Mouse (Mus musculus) MN1 (cell line): ENCODE measurements around the gene Ttc37.

Experiments used
- DNase-seq: peaks from one replicate; pipeline ENCODE4 v3.0.0-alpha.2; 2016; ENCODE audit warnings: low spot score

Gene Ttc37

DNA sequence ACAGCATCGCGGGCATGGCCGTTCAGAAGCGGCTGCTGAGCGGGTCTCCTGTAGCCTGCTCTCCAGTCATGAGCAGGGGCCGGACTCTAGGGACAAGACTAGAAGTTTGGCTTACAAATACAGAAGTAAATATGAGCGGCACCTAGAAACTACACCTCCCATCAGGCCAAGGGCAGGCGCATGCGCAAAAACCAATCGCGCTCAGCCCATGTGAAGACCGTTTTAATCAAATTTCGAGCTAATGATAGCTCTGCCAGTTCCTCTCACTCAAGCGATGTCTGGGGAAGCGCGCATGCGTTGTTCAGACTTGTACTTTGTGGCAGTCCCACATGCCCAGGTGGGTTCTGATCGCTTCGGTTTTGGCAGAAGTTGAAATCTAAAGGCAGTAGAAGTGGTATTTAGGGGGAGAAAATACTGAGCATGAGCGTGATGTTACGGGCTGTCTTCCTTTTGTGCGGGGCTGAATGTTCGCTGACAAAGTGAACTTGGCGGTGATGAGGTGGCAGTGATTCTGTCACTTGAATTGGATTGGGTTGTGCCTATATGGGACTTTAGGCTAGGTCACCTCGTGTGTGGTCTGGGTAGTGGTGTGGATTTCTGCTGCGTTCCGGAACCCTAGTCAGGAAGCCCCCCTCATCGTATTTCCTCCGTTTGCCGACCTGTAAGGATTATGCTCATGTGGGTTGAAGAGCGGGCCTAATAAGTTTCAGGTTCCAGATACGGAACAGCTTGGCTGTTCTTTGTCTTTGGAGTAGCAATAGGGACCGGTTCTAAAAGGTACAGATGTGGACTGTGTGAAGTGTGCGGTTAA lies at the start of gene Ttc37, which contains the start of gene Arsk:
TSS of gene Ttc37 (plus strand) at position 242 of the 811 bp plus-strand sequence.
TSS of gene Arsk (minus strand) at position 168 of the 811 bp plus-strand sequence.
- DNase-seq: peak; percentile 97

DNA sequence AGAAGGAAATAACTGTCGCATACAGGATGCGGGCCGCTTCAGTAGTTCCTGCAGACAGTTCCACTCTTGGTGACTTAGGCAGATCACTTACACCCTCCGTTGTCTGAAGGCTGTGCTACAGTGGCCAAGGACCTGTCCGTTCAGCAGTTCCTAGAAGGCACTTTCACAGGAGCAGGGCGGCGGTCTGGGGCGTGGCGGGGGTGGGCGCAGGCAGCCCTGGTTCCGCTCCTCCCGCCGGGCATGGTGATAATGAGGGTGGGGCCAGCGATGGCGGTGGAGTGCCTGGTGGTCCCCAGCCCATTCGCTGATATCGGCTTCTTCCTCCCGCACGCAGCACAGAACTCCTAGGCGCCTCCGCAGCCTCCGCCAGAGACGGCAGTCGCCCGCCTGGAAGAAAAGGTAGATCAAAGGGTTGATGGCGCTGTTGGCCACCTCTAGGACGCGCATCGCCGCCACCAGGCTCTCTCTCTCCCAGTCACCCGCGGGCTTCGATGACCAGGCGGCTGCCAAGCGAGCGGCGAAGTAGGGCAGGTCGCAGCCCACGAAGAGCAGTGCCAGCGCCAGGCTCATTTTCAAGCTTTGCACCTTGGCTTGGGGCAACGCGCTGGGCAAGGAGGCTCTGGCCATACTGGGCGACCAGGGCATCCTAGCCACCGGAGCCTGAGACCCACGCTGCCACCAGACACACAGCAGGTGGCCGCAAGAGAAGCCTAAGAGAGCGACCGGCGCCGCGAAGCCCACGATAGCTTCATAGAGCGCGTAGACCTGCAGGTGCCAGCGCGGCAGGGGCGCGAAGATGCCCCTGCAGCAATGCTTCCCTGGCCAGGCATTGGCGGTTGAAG lies 42.9 kb upstream of the Ttc37 start:
- DNase-seq: no peak

DNA sequence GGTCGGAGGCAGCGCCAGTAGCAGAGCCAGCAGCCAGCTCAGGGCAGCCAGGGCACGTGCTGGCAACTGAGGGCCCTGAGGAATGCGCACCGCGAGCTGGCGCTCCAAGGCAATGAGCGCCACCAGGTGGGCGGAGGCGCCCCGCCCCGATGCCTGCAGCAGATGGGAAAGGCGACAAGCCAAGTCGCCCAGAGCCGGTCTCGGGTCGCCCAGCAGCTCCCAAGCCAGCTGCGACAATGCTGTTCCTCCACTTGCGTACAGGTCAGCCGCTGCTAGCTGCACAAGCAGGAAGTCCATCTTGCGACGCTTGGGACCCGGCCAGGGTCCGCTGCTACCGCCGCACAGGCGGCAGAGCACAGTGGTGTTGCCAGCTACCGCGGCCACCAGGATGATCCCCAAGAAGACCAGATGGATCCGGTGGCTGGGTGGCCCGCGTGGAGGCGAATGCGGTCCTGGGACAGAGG lies 42.2 kb upstream of the Ttc37 start:
- DNase-seq: peak; percentile 42

DNA sequence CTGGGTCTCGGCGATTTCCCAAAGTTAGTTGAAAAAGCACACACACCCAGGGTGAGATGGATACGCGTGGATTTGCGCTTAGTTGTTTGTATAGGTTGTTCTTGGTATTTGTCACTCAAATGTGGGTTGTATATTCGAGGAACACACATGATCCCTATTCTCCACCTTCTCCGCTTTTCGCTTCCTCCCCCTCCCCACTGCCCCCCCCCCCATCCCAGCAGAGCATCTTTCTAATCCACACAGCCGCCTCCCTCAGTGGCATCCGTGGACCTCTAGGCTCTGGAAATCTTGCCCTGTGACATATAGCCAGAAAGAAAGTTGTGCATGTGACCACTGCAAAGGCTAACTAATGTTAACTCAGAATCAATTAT lies 41.7 kb upstream of the Ttc37 start, which contains the start of gene Gpr150:
TSS of gene Gpr150 (minus strand) at position 101 of the 371 bp plus-strand sequence.
- no peak for DNase-seq

DNA sequence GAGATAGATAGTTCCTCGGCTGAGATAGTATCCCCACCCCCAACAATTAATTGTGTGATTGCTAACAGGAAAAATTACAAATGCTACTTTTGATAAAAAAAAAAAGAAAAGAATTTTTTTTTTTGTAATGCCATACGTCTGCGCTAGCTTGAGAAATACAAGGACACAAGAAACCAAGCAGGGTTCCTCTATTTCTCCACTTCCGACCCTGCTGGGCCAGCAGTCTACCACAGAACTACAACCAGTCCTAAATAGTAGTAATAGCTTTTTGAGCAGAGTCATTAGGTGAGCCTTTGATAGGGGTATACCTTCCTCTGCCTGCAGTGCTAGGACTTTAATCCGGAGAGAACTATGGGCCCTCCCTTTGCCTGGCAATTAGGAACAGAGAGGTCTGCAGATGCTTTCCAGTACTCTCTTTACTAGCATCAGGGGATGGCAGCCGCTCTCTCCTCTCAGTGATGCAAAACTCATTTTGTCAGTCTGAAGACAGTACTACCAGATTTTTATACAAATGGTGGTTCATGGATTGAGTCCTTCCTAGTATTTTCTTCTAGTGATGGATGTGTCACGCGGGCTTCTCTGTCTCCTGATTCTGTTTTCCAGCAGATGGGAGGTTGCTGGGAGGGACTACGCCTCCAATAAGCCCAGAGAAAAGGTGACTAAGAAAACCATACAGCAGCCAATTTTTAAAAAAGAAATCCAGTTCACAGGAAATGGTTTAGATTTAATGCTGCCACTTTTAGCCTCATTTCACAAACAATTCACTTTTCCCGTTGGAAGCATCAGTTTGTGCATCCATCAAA lies 41.1 kb upstream of the Ttc37 start:
- DNase-seq: no peak

DNA sequence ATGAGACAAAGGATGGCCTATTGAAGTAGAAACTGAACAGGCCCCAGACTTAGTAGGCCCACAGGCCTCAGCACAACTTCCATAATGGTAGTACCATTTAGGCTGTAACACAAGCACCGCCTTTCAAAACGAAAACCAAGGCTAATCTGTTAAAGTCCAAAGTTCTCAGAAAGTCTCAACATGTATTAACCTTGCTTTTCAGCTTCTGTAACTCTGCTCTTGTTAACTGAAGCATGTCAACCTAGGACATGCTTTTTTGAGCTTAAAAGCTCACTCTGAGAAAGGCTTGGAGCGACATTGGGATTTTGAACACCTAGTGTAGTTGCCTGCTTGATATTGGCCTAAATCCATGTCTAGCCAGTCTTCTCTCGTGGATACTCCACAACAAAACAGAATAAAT lies 38.9 kb upstream of the Ttc37 start:
- DNase-seq: no peak

DNA sequence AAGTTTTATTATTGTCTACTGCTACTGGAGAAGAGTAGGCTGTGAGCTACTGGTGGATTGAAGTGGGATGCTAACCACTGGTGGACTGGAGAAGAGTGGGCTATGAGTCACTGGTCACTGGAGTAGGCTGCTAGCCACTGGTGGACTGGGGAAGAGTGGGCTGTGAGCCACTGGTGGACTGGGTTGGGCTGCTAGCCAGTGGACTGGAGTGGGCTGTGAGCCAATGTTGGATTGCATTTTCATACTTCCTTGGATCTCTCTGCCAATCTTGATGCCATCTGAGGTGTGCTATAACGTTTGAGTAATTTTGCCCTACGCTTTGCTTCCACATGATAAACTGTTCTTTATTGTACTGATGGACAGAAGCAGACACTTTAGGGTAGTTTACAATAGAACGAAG lies 36.4 kb upstream of the Ttc37 start:
- no peak for DNase-seq

DNA sequence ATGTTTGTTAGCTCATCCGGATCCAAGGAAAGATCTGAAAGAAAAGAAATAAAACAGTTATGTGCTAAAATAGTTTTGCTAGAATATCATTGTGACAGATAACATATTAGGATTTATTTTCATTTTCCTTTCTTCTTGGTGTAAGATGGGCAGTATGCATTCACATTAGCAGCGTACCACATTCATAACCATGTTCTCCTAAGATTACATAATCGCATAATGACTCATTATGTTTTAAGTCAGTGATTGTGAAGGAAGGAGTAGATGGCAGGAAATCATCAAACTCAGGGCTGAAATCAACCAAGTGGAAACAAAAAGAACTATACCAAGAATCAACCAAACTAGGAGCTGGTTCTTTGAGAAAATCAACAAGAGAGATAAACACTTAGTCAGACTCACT lies 36.0 kb upstream of the Ttc37 start:
- DNase-seq: no peak

DNA sequence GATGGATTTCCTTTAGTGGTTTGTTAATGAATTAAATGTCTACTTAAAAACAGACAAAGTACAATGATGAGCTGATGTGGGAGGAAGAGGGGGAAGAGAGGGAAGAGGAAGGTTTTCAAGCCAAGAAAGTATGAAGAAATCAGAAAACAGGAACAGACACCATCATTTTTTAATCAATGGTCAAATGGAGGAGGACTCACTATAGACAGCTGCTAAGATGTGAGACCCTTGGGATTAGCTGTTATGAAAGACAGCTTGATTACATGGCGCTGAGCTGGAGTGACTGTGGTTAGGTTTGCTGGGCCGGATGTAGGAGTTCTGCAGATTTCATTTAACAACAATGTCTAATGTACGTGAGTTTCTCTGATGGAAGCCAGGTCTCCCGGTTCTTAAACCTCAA lies 35.0 kb upstream of the Ttc37 start:
- DNase-seq: no peak

DNA sequence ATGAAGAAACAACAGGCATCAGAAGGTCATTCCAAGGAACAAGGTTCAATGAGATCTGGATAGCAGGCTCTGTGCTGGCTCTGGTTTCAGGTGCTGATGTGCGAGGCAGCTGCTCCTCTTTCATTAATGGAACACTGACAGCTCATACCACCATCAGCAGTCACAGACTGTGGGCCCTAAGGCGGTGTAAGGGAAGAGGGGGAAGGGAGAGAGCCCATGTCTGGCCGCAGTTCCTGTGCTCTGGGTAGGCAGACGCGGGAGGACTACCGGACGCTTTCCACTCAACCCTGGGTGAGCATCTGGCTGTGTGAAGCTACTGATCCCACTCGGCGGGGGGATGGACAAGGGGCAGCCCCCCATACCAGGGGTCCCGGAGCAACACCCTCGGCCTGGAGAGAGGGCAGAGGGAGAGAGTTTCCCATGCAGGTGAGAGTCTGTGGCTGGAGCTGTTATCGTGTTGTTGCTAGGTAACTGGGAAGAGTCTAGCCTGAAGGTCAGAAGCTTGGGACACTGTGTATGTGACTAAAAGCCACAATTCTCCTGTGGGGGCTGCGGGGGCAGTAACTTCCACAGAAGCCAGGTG lies 34.1 kb upstream of the Ttc37 start:
- no peak for DNase-seq

DNA sequence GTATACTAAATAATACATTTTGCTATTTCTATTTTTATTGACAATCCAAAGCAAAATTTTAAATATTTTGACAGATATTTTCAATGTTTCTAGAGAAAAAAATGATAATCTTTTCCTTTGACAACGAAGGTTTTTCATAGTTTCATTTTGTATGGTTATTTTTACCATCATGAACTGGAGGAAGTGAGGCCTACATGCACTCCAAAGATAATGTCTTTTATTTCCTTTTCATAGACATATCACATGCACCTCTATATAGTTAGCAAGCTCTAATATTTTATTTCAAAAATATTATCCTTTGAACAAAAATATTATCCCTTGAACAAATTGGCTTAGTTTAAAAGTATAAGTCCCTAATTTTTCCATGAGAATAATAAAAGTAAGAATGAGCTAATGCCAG lies 24.2 kb upstream of the Ttc37 start:
- DNase-seq: no peak

DNA sequence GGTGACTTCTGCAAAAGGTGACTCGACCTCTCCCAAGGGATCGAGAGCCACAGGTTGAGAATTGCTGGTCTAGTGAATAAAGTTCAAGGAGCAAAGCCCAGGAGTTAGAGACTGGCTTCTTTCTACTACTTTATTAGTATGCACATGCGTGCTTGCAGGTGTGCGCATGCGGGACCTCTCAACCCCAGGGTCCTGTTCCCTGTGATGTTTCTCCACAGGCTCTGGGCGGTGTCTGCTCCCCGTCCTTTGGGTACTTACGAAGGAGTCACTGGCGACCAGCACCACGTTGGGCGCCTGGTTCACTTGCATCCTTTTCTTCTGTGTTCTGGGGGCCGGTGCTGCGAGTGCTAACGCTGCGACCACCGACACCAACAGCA lies 430 bp upstream of the Ttc37 start:
- DNase-seq: peak; percentile 61

DNA sequence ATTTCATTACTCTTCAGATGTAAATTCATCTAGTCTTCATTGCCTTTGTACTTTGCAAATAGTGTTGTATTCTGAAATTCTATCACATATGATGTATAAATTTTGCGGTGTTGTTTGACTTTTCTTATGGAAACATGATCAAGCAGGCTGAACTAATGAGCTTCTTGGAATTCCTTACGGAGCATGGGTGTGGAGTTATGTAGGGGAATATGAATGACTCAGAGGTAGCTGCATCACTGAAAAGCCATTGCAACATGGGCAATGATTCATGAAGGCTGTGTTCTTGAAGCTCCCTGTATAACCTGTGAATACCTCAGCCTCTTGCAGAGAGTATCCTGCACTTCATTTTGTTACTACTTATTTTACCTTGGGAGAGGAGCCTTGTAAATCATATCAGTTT lies 3.5 kb downstream of the Ttc37 start:
- no peak for DNase-seq

DNA sequence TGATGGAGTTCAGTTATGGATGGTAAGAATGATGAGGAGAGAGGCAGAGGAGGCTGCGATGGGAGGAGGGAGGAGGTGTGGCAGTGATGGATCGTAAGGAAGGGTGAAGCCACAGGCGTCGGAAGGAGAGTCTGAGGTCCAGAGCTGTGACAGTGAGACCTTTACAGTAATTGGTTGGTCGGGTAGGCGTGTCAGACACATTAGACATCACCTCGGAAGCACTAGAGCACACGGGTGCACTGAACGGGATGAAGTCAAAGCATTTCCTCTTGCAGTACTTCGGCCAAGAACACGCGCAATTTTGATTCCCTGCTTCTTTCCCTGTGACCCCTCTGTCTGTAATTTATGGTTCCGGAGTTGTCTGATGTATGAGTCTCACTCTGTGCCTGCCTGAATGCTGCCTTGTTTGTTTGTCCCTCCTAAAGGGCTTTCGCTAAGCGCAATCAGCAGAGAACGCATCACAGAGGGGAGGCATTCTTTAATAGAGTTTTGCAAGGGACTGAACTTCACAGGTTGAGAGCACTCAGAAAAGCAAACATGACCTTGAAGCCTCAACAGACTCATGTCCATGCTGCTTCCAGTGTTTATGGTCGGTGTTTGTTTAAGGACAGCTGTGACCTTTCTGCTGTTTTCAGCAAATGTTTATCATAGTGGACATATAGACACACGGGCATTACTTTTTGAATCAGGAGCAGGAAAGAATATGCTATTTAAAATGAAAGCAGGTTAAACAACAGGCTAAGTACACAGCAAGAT lies 10.7 kb downstream of the Ttc37 start:
- no peak for DNase-seq

DNA sequence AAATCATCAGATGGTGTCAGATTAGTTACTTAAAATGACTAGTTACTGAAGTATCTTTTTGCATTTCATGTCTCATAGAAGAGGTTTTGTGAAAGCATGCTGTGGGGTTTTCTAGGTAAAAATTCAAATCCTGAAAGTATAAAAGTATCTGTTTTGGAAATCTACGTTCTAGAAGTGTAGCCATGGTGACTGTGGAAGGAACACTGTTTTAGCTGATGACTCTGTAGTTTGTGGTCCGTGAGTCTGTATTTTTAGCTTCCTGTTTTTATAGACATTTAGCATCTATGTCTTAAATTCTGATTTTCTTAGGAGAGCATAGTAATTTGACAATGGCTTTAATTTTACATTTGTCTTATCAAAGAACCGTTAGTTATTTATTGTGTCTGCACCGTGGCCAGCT lies 30.3 kb downstream of the Ttc37 start:
- DNase-seq: no peak

DNA sequence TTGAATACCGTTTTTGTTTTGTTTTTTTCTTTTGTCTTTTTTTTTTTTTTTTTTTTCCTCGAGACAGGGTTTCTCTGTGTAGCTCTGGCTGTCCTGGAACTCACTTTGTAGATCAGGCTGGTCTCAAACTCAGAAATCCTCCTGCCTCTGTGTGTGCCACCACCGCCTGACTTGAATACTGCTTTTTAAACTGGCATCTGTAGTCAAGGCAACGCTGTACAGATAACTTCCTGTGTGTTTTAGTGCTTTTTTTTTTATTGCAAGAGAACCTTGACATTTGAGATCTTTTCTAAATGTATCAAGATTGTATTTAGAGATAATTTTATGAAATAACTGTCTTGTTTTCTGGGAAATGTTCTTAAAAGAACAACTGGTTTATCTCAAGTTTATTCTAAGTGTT lies 33.9 kb downstream of the Ttc37 start:
- no peak for DNase-seq

DNA sequence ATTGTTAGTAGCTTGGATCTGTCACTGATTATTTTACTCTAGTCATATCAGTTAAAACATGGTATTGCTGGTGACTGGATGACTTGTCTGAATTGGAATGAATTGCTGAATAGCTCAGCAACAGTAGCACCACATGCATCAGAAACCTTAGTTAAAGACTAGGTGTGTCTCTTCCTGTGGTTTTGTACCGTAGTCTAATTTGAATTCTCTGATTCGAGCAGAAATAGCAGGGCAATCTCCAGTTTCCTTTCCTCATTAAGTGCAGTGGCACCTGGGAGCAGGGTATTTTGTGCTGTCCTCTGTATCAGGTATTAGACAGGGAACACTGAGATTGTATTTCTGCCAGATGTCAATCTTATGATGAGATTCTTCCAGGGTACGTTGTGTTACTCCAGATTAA lies 40.3 kb downstream of the Ttc37 start:
- no peak for DNase-seq

DNA sequence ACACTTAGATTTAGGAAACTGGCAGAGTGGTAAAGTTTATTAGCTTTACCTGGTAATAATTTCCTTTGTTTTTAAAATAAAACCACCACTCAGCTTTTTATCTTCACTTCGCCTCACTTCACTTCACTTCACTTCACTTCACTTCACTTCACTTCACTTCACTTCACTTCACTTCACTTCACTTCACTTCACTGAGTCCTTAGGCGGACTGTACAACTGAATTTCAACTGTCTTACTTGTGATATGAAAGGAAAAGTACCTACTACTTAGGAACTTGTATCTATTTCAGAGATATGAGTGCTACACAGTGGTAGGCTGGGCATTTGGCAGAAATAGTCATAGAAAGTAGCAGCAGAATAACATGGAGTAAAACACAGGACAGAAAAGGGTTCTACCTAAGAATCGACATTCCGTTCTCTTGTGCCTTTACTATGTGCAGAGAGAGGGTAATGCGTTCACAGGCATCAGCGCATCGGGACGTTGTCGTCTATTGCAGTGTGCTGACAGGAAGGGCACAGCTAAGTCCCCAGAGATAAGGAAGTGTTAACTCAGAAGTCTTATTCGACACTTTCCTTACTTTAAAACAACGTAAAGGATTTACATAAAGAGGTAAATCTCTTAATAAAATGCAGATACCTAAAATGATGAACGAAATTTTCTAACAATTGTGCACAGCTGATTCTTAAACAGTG lies 42.7 kb downstream of the Ttc37 start:
- DNase-seq: no peak

DNA sequence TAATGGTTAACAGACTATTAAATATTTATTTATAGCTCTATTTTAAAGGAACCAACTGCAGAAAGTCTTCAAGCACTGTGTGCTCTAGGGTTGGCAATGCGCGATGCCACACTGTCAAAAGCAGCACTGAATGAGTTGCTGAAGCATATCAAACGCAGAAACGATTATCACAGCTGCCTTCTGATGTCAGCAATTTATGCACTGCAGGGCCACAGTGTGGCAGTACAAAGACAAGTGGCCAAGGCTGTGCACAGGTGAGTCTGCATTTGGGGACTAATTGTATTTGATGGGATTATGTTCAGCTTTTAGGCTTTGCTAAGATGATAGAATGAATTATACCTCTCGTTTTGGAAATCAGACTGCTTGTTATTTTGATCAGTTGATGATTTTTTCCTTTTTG lies 51.9 kb downstream of the Ttc37 start:
- no peak for DNase-seq

DNA sequence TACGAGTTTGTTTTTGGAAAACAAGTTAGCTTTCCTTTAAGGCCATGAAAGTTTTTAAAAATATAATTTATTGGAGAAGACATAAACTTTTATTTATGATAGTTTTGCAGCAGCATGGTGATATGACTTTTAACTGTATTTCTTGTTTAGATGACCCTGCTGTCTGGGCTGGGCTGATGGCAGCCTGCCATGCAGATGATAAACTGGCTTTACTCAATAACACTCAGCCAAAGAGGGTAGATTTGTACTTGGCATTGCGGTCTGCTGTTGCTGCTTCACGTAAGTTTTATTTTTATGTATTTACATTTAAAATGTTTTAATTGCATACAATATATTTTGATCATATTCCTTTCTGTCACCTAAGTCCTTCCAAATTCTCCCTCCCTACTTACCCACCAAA lies 58.6 kb downstream of the Ttc37 start:
- DNase-seq: no peak

DNA sequence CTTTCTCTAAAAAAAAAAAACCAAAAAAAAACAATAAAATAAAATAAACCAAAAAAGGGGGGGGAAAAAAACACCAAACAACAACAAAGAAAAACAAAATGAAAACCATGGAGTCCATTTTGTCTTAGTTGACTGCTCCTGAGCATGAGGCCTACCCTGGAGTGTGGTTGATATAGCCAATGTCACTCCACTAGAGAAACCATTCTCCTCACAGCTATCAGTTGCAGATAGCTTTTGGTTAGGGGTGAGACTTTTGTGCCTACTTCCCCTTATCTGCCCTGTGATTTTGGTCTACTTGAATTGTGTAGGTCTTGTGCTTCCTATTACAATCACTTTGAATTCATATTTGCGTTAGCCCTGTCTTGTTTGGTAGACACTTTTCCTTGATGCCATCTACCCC lies 59.0 kb downstream of the Ttc37 start:
- DNase-seq: no peak
